Mouse (Mus musculus): ENCODE measurements around the gene Adcyap1r1.
A peak's percentile ranks its signal among the peaks of the same experiment; 100 is the strongest.

Adcyap1r1 gene

DNA sequence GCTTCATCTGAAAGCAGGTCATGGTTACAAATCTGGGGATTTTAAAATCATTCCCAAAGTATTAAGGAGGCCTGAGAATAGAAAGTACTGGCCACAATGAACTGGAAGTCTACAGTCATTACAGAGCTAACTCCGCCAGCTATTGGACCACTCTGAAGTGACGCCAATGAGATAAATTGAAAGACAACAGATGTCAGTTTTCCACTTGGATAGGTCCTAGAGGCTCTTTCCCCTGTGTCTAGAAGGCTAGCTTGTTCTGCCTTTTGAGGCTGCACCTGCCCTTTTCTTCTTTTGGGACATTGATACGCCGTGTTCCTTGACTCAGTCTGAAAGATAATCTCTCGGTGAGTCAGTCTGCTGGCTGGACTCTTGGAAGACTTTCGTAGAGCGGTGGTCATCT lies 50.5 kb downstream of the Adcyap1r1 start:
- no peak for DNase-seq

DNA sequence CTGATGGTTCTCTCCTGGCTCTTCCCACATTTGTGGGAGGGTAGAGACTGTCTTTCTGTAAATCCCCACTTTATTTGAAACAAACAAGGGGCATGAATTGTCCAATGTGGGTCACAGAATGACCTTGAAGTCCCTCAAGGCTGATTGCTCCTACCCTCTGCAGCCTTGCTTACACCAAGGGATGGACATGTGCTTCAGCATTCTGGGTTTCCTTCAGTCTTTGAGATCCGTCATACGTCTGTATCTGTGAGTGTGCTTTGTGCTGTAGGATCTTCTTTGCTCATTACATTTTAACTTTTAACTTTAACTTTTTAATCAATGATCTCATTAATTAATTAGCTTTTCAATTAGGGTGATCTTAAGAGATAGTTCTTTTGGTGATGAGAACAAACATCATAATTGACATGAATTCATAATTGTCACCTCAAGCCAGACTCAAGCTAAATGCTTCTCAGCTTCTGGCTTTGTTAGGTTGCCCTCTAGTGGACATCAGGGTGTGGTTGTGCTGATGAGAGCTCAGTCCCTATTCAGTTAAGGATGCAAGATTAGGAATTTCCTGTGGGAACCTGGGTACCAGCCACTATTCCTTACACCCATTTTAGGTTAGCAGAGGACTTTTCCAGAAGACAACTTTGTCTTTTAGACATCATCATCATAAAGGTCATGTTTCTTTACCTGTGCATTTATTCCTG lies 53.2 kb downstream of the Adcyap1r1 start:
- DNase-seq, result peak; percentile 78

DNA sequence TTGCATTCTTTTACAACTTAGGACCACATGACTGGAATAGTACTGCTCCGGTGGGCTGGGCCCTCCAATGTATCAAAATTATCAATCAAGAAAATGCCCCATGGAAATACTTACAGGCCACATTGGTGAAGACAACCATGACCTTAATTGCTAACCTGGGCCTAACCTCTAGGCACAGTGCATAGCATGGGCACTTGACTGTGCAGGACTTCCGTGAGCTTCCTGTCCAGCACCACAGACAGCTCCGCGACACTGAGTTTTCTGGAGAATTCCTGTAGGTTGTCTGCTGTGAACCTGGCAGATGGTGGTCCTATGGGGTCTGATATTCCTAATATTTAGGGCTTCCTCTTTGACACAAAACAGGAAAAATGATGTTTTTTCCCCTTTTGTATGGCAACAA lies 54.7 kb downstream of the Adcyap1r1 start:
- DNase-seq, result peak; percentile 41

DNA sequence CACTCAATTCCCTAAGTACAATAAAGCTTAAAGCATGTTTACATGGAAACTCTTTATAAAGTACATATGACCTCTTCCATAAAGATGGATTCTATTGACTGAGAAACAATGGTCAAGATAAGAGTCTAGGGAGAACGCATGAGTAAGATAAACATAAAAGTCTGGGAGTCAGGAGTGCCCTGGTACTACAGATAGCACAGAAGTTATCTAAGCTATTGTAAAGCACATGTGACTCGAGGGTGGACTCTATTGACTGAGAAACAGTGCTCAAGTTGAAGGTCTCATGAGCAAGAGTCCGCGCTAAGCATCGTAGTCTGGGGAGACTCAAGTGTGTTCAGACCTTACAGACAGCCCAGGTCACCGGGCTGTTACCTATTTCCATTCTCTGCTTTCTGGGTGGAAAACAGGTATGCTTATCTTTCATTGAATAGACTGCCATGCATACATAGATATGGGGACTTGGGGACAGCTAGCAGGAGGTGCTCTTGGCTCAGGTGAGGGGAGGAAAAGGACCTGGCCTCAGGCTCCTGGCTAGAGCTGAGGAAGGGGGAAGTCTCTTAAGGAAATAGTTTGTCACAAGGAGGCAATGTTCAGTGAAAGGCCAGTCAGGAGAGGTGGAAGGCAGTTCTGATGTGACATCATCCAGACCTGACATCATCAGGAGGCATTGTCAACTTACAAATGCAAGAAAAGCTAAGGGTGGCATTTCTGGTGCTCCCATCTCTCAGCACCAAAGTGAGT lies 57.5 kb downstream of the Adcyap1r1 start:
- no peak for DNase-seq

DNA sequence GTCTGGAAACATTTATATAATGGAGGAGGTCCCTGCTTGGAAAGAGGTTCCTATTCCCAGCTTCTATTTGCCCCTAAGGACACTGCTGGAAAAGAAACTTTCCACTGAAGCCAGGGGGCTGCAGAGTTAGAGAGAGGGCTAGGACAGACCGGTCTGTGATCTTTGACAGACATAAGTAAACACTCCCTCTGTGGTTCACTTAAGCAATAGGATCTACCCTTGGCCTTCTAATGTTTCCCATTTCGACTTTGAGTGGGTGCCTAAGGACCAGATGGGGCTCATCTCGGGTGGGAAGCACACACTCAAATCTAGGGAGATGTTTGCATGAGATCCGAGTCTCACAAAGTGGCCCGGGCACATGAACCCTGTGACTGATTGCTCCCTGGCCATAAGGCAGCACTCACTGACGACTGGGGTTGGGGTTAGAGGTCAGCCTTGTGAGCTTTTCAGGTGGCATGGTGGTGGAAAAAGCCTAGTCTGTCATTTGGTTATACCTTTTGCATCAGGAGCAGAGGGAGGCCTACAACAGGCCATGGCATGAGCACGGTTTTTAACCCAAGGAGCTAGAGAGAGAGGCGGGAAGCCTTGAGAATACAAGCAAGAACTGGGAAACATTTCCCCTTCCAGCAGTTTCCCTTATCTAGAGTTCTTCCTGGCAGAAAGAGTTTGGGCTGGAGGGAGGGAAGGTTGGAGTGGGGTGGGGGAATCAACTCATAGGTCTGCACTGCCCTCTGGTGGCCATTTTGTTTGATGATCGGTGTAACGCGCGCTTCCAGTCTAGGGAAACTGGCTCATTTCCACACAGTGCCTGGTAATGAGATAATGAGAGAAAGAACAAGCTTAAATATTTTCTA lies 59.7 kb downstream of the Adcyap1r1 start:
- DNase-seq, result peak; percentile 90

DNA sequence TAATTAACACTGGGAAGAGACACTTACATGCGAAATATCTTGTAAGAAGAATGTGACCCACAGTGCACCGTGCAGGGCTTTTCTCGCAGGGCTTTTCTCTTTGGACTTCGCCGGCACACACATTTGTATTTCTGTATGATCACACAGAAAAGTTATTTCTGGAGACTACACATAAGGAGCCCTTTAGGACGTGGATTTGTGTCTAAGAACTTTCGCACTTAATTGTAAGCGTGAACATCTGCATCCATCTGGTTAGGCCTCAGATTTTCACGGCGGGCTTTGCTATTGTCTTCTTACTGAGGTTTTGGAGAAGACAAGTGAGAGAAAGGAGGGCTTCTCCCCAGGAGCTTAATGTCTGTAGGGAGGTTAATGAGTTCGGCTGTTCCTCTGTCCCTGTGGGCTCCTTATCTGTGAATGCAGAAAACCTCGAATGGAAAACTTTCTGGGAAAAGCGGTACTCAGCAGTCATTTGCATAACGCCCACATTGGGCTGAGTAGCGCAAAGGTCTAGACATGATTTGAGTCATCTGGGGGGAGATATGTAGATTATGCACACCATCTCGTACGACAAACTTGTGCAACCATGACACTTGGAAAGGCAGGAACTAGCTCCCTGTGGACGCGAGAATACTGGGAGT lies 60.4 kb downstream of the Adcyap1r1 start:
- no peak for DNase-seq

DNA sequence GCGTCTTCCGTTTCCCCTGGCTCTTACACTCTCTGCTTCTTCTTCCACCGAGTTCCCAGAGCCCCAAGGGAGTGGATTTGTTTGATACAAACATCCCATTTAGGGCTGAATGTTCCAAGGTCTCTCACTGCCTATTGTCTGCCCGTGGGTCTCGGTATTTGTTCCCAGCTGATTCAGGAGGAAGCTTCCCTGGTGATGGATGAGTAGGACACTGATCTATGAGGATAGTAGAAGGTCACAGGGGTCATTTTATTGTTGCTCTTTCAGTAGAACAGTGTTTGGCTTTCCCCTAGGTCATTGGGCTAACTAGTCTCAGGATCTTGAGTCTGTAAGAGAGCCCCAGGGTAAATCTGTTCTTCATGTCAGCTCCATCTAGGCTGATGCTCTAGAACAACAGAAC lies 61.7 kb downstream of the Adcyap1r1 start:
- DNase-seq, result no peak

DNA sequence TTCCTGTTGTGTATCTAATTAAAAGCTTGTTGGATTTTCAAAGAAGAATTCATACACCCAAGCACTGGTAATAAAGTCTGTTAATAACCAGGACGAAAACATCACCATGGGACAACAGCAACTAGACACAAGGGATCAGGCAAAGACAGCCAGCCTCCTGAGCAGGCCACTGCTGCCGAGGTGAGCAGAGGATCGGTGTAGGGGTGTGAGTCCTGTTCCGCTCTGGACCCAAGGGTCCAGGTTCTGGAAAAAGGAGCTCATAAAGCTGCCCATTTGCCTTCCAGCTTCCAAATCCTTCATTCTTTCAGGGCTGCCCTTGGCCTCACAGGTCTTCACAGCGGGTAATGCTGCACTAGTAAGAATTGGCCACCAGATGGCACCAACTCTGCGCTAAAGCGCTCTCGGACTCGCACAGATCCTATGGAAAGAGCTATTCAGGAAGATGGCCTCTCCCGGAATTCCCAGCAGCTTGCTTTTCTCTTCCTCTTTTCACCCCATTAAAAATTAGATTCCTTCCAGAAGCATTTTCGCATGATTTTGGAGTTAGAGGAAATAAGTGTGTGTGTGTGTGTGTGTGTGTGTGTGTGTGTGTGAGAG lies 67.9 kb downstream of the Adcyap1r1 start:
- DNase-seq, result peak; percentile 91

DNA sequence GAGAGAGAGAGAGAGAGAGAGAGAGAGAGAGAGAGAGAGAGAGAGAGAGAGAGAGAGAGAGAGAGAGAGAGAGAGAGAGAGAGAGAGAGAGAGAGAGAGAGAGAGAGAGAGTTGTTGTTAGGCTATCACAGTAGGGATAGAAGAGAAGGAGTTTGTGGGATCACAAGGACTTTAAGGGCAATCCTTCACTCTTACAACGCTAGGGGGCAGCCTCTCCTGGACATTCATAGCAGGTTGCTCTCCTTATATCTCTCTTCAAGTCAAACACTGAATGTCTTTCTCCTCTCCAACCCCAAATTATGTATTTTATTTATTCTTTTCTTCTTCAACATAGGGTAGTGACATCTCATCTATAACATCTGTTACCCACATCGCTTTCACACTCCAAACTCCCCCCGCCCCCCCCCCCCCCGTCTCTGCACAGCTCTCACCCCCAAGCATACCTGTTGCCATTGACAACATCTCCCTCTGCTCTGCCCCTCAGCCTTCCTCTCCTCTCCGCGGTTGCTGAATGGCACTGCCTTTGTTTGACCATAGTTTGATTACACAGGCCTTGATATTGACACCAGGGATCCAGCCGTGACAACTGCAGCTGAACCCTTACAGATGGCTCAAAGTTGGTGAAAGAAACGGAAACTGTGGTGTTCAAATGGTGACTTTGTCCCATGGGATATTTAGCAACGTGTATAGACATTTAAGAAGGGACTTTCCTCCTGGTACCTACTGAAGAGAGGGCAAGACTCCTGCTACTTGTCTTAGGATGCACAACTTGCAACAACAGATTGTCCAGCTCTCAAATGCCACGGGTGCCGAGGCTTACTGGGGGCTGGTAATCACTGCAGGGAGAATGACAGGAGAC lies 68.7 kb downstream of the Adcyap1r1 start:
- peak; percentile 78 for DNase-seq

DNA sequence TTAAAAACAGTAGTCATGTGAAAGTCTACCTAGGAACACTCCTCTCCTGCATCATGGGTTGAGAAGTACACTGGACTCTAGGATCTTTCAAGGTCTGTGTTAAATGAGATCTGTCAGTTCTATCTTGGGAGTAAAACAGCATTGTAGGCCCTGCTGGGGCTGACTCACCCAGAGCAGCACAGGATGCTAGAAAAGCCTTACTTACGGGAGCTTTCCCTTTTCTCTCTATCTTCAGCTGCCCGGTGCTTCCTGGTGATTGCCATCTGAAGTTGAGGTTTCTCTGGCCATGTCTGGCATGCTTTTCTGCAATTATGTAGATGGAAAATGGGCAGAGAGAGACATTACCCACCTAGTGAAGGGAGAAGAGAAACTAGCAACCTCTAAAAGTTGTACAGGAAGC lies 84.7 kb downstream of the Adcyap1r1 start:
- DNase-seq, result no peak

DNA sequence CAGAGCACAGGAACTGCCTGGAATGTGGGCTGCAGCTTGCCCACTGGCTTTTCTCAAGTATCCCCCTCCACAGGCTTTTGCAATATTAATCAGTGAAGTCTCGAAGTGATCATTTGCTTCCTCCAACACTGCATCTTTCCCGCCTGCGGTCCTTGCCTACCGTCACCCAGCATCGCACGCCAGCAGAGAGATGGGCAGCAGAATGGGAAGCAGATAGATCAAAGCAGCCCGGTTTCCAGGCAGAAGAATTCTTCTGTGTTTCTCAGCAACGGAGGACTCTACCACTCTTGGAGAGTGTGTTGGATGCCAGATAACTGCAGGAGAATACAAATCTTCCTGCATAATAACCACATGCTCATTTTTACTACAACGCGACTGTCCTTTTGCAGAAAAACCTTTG lies 87.4 kb downstream of the Adcyap1r1 start:
- DNase-seq, result peak; percentile 21

DNA sequence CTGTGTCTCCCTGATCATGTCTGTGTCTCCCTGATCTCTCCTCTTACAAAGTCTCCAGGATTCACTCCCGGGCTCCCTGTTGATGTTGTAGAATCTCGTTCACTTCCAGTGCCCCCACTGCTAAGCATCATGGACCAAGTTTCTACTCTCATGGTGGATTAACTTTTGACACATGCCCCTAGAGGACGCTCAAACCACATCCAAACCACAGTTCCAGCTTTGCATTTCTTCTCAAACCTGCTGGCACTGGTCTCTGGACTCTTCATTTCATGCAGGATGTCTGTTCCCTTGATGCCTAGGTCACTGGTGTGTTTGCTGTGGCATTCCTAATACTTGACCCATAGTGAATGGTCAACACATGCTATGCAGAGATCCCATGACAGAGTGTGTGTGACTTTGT lies 90.6 kb downstream of the Adcyap1r1 start:
- DNase-seq, result no peak

DNA sequence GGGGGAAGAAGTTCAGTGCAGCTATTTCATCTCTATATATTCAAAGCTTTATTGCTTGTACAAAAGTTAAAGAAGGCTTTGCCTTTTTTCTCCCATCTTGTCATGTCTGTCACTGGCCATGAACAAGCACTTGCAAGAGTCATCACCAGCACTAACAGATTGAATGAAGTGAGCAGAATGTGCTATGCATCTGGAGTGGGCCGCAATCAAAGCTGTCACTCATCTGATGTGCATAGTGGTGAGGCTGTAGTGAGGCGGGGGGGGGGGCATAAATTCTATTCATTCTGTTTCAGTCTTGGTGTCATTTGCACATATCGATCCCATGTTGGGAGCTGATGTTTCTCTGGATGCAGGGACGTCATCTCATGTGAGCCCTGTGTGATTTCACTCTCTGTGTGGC lies 91.6 kb downstream of the Adcyap1r1 start:
- no peak for DNase-seq

DNA sequence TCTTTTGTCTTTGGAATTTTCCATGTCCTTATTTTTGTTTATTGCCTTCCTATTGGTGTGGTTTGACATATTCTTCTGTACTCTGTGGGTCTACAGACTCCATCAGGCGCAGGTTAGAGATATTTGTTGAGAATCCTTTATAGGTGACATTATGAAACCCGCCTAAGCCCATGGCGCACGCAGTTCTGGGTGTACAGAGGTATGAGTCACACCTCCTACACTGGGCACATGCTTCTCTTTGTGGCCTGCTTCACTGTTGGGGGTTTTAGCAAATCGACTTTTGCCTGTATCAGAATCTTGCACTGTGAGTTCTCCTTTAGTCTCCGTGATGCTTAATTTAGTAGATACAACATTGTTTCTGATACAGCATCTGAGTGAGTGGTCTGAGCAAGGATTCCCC lies 97.4 kb downstream of the Adcyap1r1 start:
- DNase-seq, result no peak

DNA sequence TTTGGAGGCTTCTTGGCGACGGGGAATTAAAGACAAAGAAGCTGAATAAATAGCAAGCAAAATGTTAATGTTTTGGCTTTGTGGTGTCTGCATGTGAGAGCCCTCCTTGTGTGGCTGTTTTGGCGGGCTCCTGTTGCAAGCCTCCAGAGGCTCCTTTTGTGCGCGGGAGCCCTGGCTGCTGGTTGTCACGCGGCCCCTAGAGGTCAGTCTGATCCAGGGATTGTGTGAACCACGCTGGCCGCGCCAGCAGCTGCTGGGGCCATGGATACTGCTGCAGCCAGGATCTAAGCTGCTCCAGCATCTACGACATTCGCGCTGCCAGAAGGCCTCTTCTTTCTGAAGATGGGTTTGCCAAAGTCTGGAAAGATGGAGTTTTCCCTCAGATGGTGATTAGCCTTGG lies 99.1 kb downstream of the Adcyap1r1 start:
- peak; percentile 73 for DNase-seq
